Mouse (Mus musculus) ES-E14 (cell line): ENCODE measurements at regions not wholly inside any gene's neighbourhood (a gene's known extent, or its start where the extent isn't known, plus 50 kb on each side); places are given as distances from the start of the nearest gene placed in this dataset.

Source experiments
- CHD2 ChIP-seq: IDR thresholded peaks from 2 replicates; pipeline ENCODE4 v1.6.1; 2014; ENCODE audit warnings: mild to moderate bottlenecking, low read depth, low read length, inconsistent platforms
- HCFC1 ChIP-seq: IDR thresholded peaks from 2 replicates; pipeline ENCODE4 v1.6.1; 2012; ENCODE audit warnings: low read length, inconsistent platforms, borderline replicate concordance; ENCODE audit not compliant: insufficient read depth
- MAFK ChIP-seq: IDR thresholded peaks from 2 replicates; pipeline ENCODE4 v1.6.1; 2014; ENCODE audit warnings: mild to moderate bottlenecking, low read depth, low read length, inconsistent platforms; ENCODE audit not compliant: insufficient read depth
- ZNF384 ChIP-seq: IDR thresholded peaks from 2 replicates; pipeline ENCODE4 v1.6.1; 2012; ENCODE audit warnings: low read depth, low read length, inconsistent platforms

- TF ChIP-seq CHD2, result no peak
- no peak for TF ChIP-seq ZNF384
- TF ChIP-seq MAFK, result no peak
- TF ChIP-seq HCFC1, result no peak
These were observed 244.0 kb upstream of the Nt5e start for GRCm38 (mm10) chr9:88082931-88083479.
